Mouse (Mus musculus) layer of hippocampus, postnatal 25 days (tissue): ENCODE data around the gene Tmem106c. TPM values are rescaled to one million over a fixed set of nuclear protein-coding genes. Genes with fewer than 3 reads are reported as not detected.

Experiments used
- DNase-seq, 2 experiments: peaks; one replicate each; pipeline ENCODE4 v3.0.0; 2022; ENCODE audit warnings: mixed read lengths in 2 of 2, low spot score in 1 of 2; ENCODE audit errors: extremely low spot score in 1 of 2
- total RNA-seq, 2 experiments: library from RNA; stranded (reverse); gene quantifications; 2 replicates each; pipeline ENCODE4 v1.2.3; 2021

Gene Tmem106c
- 10 to 100 TPM; 26.8 to 27.2 TPM for total RNA-seq

- peak; percentile 94 for DNase-seq
Measured at GRCm38 (mm10) chr15:97963989-97964835, at the start of gene Tmem106c. TSS of gene Tmem106c (plus strand) at chr15:97964200.

GRCm38 (mm10) chr15:97914331-97914747, 49.7 kb upstream of the Tmem106c start:
- no peak for DNase-seq

GRCm38 (mm10) chr15:97917994-97918393, 46.0 kb upstream of the Tmem106c start:
- no peak for DNase-seq

DNA sequence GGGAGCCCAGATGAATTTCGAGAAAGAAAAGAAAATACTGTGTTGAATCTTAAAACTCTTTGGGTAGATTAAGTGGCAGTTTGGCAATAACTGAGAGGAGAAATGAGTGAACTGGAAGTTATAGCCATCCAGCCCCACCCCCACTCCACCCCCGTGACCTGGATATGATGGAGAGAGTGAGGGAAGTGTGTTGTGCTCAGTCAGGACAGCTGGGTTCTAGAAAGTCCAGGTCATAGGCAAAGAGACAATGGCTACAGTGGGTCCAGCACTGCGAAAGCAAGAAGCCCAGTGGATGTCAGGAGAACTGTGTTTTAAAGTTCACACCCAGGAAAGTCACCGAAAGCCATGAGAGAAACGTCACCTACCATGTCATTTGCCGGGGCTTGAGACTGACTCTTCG, 44.8 kb upstream of the Tmem106c start:
- no peak for DNase-seq

- DNase-seq = no peak
Measured at GRCm38 (mm10) chr15:97920306-97920705, 43.7 kb upstream of the Tmem106c start.

GRCm38 (mm10) chr15:97921796-97922195, 42.2 kb upstream of the Tmem106c start:
- no peak for DNase-seq

- no peak for DNase-seq
Measured at GRCm38 (mm10) chr15:97922421-97922820, 41.6 kb upstream of the Tmem106c start.

- no peak for DNase-seq
Measured at GRCm38 (mm10) chr15:97927018-97927417, 37.0 kb upstream of the Tmem106c start.

GRCm38 (mm10) chr15:97927821-97928220, 36.2 kb upstream of the Tmem106c start:
- no peak for DNase-seq

DNA sequence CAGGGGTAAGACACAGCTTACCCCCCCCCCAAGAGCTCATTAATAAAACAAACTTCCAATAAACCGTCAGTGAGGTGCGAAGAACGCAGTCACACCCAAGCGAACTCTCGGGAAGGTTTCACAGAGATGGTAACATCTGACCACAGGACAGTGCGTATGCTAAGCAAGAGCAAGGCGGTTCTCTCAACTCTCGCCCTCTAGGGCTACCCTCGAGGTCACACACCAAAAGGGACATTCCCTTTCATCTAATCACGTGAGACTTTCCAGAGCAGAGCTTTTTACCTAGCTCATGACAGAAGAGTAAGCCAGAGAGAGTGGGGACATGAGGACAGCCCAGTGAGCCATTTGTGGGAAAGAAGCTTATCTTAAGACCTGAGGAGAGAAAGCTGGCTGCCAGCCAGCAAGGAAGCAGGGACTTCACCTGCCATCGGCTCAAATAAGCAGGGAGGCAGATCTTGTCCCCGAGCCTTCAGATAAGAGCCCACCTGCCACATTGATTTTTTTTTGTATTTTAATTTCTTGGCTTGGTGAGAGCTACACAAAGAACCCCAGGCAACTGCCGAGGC, 34.7 kb upstream of the Tmem106c start:
- no peak for DNase-seq

DNA sequence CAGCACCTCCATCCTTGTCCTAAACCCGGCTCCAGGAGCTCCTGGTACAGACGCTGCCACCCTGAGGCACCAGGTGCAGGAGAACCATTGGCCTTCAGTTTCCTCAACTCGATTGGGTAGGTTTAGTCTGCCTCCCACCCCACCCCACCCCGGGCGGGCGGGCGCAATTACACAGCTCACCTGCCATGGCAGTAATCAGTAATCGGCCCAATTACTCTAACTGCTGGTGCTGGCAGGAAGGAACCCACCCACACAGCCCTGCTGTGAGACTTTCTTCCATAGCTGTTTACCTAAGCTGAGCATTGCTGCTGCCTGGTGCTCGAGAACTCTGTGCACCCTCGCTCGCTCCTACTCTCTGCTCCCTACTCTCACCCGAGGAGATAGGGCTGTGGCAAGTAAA, 31.6 kb upstream of the Tmem106c start:
- DNase-seq = no peak

DNA sequence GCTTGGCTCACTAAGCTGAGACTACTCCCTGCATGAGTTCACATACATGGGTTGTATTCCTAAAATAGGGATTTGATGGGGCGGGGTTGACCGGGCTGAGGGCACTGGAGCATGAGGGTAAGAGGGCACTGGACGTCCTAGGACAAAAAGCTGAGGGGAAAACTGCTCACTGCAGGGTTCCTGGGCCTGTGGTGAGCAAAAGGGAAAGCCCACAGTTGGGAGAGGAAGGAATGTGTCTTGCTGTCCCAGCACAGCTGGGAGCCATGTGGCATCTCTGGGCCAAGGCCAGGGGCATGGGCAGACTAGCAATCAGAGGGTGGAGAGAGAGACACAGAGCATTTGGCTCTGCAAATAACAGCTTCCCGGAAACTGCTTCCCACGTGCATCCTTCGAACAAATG, 25.4 kb upstream of the Tmem106c start:
- DNase-seq = no peak

- DNase-seq = no peak
Measured at GRCm38 (mm10) chr15:97940088-97940487, 23.9 kb upstream of the Tmem106c start.

GRCm38 (mm10) chr15:97941306-97941705, 22.7 kb upstream of the Tmem106c start:
- DNase-seq = no peak

GRCm38 (mm10) chr15:97942538-97942937, 21.5 kb upstream of the Tmem106c start:
- DNase-seq = no peak

- DNase-seq = no peak
Measured at GRCm38 (mm10) chr15:97943356-97943755, 20.6 kb upstream of the Tmem106c start.

- DNase-seq = no peak
Measured at GRCm38 (mm10) chr15:97944919-97945574, 19.0 kb upstream of the Tmem106c start.

GRCm38 (mm10) chr15:97945656-97946315, 18.2 kb upstream of the Tmem106c start:
- no peak for DNase-seq

GRCm38 (mm10) chr15:97948720-97949119, 15.3 kb upstream of the Tmem106c start:
- no peak for DNase-seq

DNA sequence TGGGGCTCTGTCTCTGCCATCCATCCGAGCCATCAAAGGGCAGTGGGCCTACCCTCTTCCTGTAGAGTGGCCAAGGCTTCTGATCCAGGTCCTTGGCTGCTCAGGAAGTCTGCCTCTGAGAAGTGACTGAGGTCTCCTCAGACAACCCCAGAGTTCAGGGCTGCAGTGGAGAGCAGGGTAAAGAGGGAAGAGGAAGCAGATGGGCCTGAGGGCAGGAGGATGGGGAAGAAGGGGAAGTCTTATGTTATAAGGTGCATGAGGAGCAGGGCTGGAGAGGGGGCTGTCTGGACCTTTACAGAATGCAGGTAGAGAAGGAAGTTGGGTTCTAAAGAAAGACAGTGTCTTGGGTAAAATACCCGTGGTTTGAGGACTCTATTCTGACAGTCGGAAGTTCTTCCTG, 14.3 kb upstream of the Tmem106c start:
- no peak for DNase-seq

DNA sequence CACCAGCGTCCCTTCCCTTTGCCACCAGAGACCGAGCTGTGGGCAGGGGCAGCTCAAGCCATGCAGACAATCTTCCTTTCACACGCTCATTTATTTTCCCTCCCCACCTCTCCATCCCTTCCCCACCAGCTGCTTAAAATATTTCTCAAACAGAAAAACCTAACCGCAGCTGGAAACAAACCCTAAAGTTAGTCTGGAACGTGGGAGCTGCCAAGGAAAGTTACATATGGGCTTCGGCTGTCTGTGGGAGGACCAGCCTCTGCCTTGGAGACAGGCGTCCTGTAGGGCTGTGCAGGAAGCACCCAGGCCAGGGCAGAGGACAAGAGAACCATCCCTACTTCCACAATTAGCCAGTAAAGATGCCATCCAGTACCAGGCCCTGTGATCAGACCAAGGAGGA, 13.8 kb upstream of the Tmem106c start:
- no peak for DNase-seq
